Mouse (Mus musculus) forebrain, embryonic 10.5 days (tissue): ENCODE measurements around the gene Tph2. TPM values are rescaled to one million over a fixed set of nuclear protein-coding genes. Genes with fewer than 3 reads are reported as not detected.

Experiments
- DNase-seq: peaks from one replicate; pipeline ENCODE4 v3.0.0-alpha.2; 2017; ENCODE audit warnings: low spot score; ENCODE audit errors: extremely low spot score
- H3K27ac ChIP-seq: fragments of 300-500 bp; sonication (generic); 2 replicates; pipeline ENCODE4 v1.5.1; 2016; ENCODE audit warnings: mild to moderate bottlenecking
- H3K27me3 ChIP-seq: fragments of 300-500 bp; sonication (generic); 2 replicates; pipeline ENCODE4 v1.6.1; 2016; ENCODE audit warnings: mild to moderate bottlenecking; ENCODE audit not compliant: poor library complexity, severe bottlenecking
- H3K36me3 ChIP-seq: fragments of 300-500 bp; sonication (generic); replicated peaks from 2 replicates; pipeline ENCODE4 v1.6.1; 2016; ENCODE audit warnings: mild to moderate bottlenecking, moderate library complexity
- H3K4me1 ChIP-seq: fragments of 300-500 bp; sonication (generic); 2 replicates; pipeline ENCODE4 v1.6.1; 2016
- H3K4me3 ChIP-seq: fragments of 300-500 bp; sonication (generic); 2 replicates; pipeline ENCODE4 v1.5.1; 2016; ENCODE audit warnings: mild to moderate bottlenecking, moderate library complexity
- H3K9me3 ChIP-seq: fragments of 300-500 bp; sonication (generic); 2 replicates; pipeline ENCODE4 v1.6.1; 2016; ENCODE audit warnings: mild to moderate bottlenecking, moderate library complexity
- WGBS: fragments of 180-500 bp; shearing (Covaris S2); methylation state at CpG from one replicate; pipeline ENCODE4 v1.1.7; 2016; 5-methylcytosine and 5-hydroxymethylcytosine counted together
- polyA plus RNA-seq: library from polyadenylated mRNA; unstranded; fragments of >200 nt; fragmentation: Nextera tagmentation; extraction: Ambion mirVana; gene quantifications from 2 replicates; pipeline ENCODE4 v1.2.1, GENCODE M21; 2016

Tph2 gene
- polyA plus RNA-seq, 1 experiment from 2014 or later: not detected

- Histone ChIP-seq H3K4me1 (no peaks in the 10 kb centered on the region), H3K9me3 (no peaks in the 10 kb centered on the region), H3K36me3 (no peaks in the 10 kb centered on the region), H3K27me3 (no peaks in the 10 kb centered on the region), H3K4me3 (no peak overlapping the region), H3K27ac (0 out of 2 replicates have a peak overlapping the region, but pooled peaks have one; percentile 15)
- DNase-seq: no peak
- 96% methylated on average over 10 of the region's 12 CpGs for WGBS
These were observed 134.1 kb downstream of the Tph2 start for GRCm38 (mm10) chr10:115050674-115051073.

- Histone ChIP-seq H3K27me3 (no peaks in the 10 kb centered on the region), H3K27ac (no peak overlapping the region), H3K4me1 (no peaks in the 10 kb centered on the region), H3K9me3 (no peaks in the 10 kb centered on the region), H3K4me3 (no peak overlapping the region), H3K36me3 (no peaks in the 10 kb centered on the region)
- 63% methylated on average over 8 of the region's 8 CpGs for WGBS
- no peak for DNase-seq
These were observed 134.6 kb downstream of the Tph2 start for GRCm38 (mm10) chr10:115050178-115050577.

- H3K4me1 ChIP-seq: no peaks in the 10 kb centered on the region
- H3K36me3 ChIP-seq: no peaks in the 10 kb centered on the region
- H3K9me3 ChIP-seq: no peaks in the 10 kb centered on the region
- no peak overlapping the region for H3K4me3 ChIP-seq
- no peak for DNase-seq
- no peaks in the 10 kb centered on the region for H3K27me3 ChIP-seq
- 86% methylated on average over 2 of the region's 2 CpGs for WGBS
- H3K27ac ChIP-seq: no peak overlapping the region
These were observed 136.3 kb downstream of the Tph2 start for GRCm38 (mm10) chr10:115048565-115048964.

- H3K36me3 ChIP-seq: no peaks in the 10 kb centered on the region
- H3K9me3 ChIP-seq: no peaks in the 10 kb centered on the region; the same call in 1 of the 2 replicates
- no peaks in the 10 kb centered on the region for H3K4me1 ChIP-seq
- 95% methylated on average over 9 of the region's 9 CpGs for WGBS
- H3K4me3 ChIP-seq: no peak overlapping the region
- no peaks in the 10 kb centered on the region for H3K27me3 ChIP-seq
- no peak for DNase-seq
- no peak overlapping the region for H3K27ac ChIP-seq
These were observed 149.1 kb downstream of the Tph2 start for GRCm38 (mm10) chr10:115035748-115036147.

Other genes with a start within 250 kb of the Tph2 start
- 44.7 and 52.4 TPM in 2 replicates for gene Tbc1d15, start 66.4 kb upstream of the Tph2 start, polyA plus RNA-seq
- 3.0 and 3.1 TPM in 2 replicates for gene Rab21, start 130.6 kb upstream of the Tph2 start, polyA plus RNA-seq
- 27.3 and 30.1 TPM in 2 replicates for gene Tmem19, start 177.5 kb upstream of the Tph2 start, polyA plus RNA-seq
- gene Thap2, start 199.4 kb upstream of the Tph2 start, polyA plus RNA-seq: 19.1 and 22.3 TPM in 2 replicates
- 14.7 and 18.0 TPM in 2 replicates for gene Zfc3h1, start 199.9 kb upstream of the Tph2 start, polyA plus RNA-seq